Mouse (Mus musculus) brain, embryonic 14.5 days (tissue): ENCODE measurements at regions not wholly inside any gene's neighbourhood (a gene's known extent, or its start where the extent isn't known, plus 50 kb on each side); places are given as distances from the start of the nearest gene placed in this dataset.

Experiments
- CTCF ChIP-seq: fragments of 200-500 bp; IDR thresholded peaks from 2 replicates; pipeline ENCODE4 v1.5.1; 2012; ENCODE audit warnings: inconsistent platforms, mild to moderate bottlenecking, moderate library complexity, borderline replicate concordance; ENCODE audit not compliant: insufficient read depth, insufficient read length; ENCODE audit errors: extremely low read depth
- POLR2A ChIP-seq: fragments of 200-500 bp; IDR thresholded peaks from 2 replicates; pipeline ENCODE4 v1.6.1; 2012; ENCODE audit warnings: mild to moderate bottlenecking, inconsistent platforms, borderline replicate concordance; ENCODE audit not compliant: poor library complexity, insufficient read depth, insufficient read length, severe bottlenecking; ENCODE audit errors: extremely low read depth

GRCm38 (mm10) chr14:95661416-95661815 is 219.6 kb upstream of the 4921530L21Rik start:
- TF ChIP-seq POLR2A (no peak), CTCF (no peak)
